In genomic region chr5:22315990-22316389, GRCm38 (mm10) we compare ENCODE assay signal across 29 mouse cellular contexts. TPM values are rescaled to one million over a fixed set of nuclear protein-coding genes. Genes with fewer than 3 reads are reported as not detected.
"Had no signal": no experiment of that assay in that cellular context is flagged by ENCODE, and none has a peak within 500 bp of the region (broad histone marks: within the 10 kb centered on the region; RNA-seq: fewer than 3 reads in every experiment).

No protein-coding gene starts in this region.

- H3K36me3 ChIP-seq: heart, embryonic 10.5 days; heart, embryonic 12.5 days; hindbrain, embryonic 10.5 days; hindbrain, embryonic 12.5 days; intestine, embryonic 15.5 days; limb, embryonic 10.5 days; limb, embryonic 12.5 days; liver, embryonic 13.5 days; liver, embryonic 15.5 days had no signal

- DNase-seq: gastrocnemius, postnatal 10 days; gastrocnemius, postnatal 25 days; heart, adult 18-20 months; heart, postnatal 10 days; heart, postnatal 4 days; kidney, adult 18-20 months; kidney, adult 8-10 months; kidney, postnatal 10 days; kidney, postnatal 25 days; kidney, postnatal 4 days; liver; liver, embryonic 13.5 days; liver, postnatal 0 days had no signal

- H3K27me3 ChIP-seq: heart, embryonic 12.5 days; hindbrain, embryonic 12.5 days; intestine, embryonic 15.5 days; limb, embryonic 12.5 days; liver, embryonic 13.5 days had no signal

- ATAC-seq: hindbrain, embryonic 16.5 days; inflammation-experienced regulatory T-cells, adult 6 months; intestine, embryonic 15.5 days; intestine, postnatal 0 days; liver, postnatal 0 days had no signal

- H3K9me3 ChIP-seq: heart, embryonic 10.5 days; heart, embryonic 12.5 days; hindbrain, embryonic 10.5 days; hindbrain, embryonic 12.5 days; intestine, embryonic 15.5 days; limb, embryonic 10.5 days; limb, embryonic 12.5 days; liver, embryonic 13.5 days; liver, embryonic 15.5 days had no signal

- H3K4me3 ChIP-seq: heart, embryonic 10.5 days; heart, embryonic 12.5 days; hindbrain, embryonic 10.5 days; hindbrain, embryonic 12.5 days; intestine, embryonic 15.5 days; layer of hippocampus, adult 2 months; left cerebral cortex, adult 2 months; limb, embryonic 10.5 days; limb, embryonic 12.5 days; liver, embryonic 13.5 days; liver, embryonic 15.5 days had no signal

- H3K27ac ChIP-seq: heart, embryonic 10.5 days; hindbrain, embryonic 10.5 days; hindbrain, embryonic 12.5 days; hindbrain, embryonic 14.5 days; intestine, embryonic 15.5 days; layer of hippocampus, adult 2 months; left cerebral cortex, adult 2 months; limb, embryonic 10.5 days; limb, embryonic 12.5 days; liver, embryonic 13.5 days; liver, embryonic 15.5 days had no signal

- H3K4me1 ChIP-seq: heart, embryonic 10.5 days; heart, embryonic 12.5 days; hindbrain, embryonic 10.5 days; hindbrain, embryonic 12.5 days; intestine, embryonic 15.5 days; limb, embryonic 10.5 days; limb, embryonic 12.5 days had no signal

- H3K9ac ChIP-seq: heart, embryonic 12.5 days; hindbrain, embryonic 12.5 days; hindbrain, embryonic 14.5 days; intestine, embryonic 15.5 days; limb, embryonic 12.5 days; liver, embryonic 13.5 days; liver, embryonic 15.5 days; liver, postnatal 0 days had no signal

- H3K4me2 ChIP-seq: heart, embryonic 12.5 days; hindbrain, embryonic 12.5 days; hindbrain, embryonic 14.5 days; intestine, embryonic 15.5 days; limb, embryonic 12.5 days; liver, embryonic 11.5 days; liver, embryonic 13.5 days; liver, embryonic 15.5 days had no signal

RNA-seq across cellular contexts. Expression of gene Reln, which starts 28.5 kb away (rescaled TPM):
- total RNA-seq: granulocyte monocyte progenitor cell, adult 5-6 weeks had no signal
